In genomic region chr6:145022966-145023725, GRCm38 (mm10) we compare ENCODE assay signal across 9 mouse cellular contexts. TPM values are rescaled to one million over a fixed set of nuclear protein-coding genes. Genes with fewer than 3 reads are reported as not detected.
DNase-seq lines count a peak whose midpoint lies in the region; ATAC-seq and TF ChIP-seq lines count a peak whose summit lies in the region.
"Had no signal": no experiment of that assay in that cellular context is flagged by ENCODE, and none has a peak within 500 bp of the region (broad histone marks: within the 10 kb centered on the region; RNA-seq: fewer than 3 reads in every experiment).

No protein-coding gene starts in this region.

- no peaks in the 10 kb centered on the region for H3K4me1 ChIP-seq in forebrain, embryonic 11.5 days (replicated peaks; ENCODE audit: control insufficient read depth, insufficient read depth, low read length)
- H3K4me1 ChIP-seq in forebrain, embryonic 15.5 days, result no peaks in the 10 kb centered on the region
- H3K4me1 ChIP-seq in lung, adult 2 months (ENCODE audit: control insufficient read depth, insufficient read depth, low read length), result no peaks in the 10 kb centered on the region
- no peaks in the 10 kb centered on the region for H3K4me1 ChIP-seq in small intestine, adult 2 months (ENCODE audit: control insufficient read depth, insufficient read depth, insufficient read length, low read length)

- 81% methylated on average over 14 of the region's 14 CpGs for WGBS in forebrain, embryonic 11.5 days
- 86% methylated on average over 14 of the region's 14 CpGs for WGBS in forebrain, embryonic 15.5 days
- 80% methylated on average over 14 of the region's 14 CpGs for WGBS in lung, adult 2 months
- 81% methylated on average over 14 of the region's 14 CpGs for WGBS in small intestine, adult 2 months

- no peak overlapping the region for H3K4me2 ChIP-seq in forebrain, embryonic 11.5 days (ENCODE audit: low read depth, low read length, severe bottlenecking)
- H3K4me2 ChIP-seq in forebrain, embryonic 15.5 days (replicated peaks), result no peak overlapping the region

- ATAC-seq in forebrain, embryonic 11.5 days (replicated peaks; ENCODE audit: low FRiP score), result no peak
- ATAC-seq in forebrain, embryonic 15.5 days (replicated peaks), result no peak
- ATAC-seq in erythroid progenitor cell, adult 5-6 weeks (replicated peaks; ENCODE audit: low FRiP score, poor library complexity, severe bottlenecking), result peak; percentile 68; the same call in 1 of the 2 replicates

- peaks cover 4% of the 10 kb centered on the region; the same call in 1 of the 2 replicates for H3K36me3 ChIP-seq in forebrain, embryonic 11.5 days (ENCODE audit: control insufficient read depth, insufficient read depth, low read length)
- H3K36me3 ChIP-seq in forebrain, embryonic 15.5 days, result peaks cover 44% of the 10 kb centered on the region
- H3K36me3 ChIP-seq in small intestine, adult 2 months (ENCODE audit: control insufficient read depth, insufficient read depth, low read length), result no peaks in the 10 kb centered on the region

- peak; percentile 60 for DNase-seq in forebrain, embryonic 11.5 days (ENCODE audit: low spot score)
- no peak for DNase-seq in lung, adult 2 months
- no peak for DNase-seq in lung, adult 18-20 months
- peak; percentile 40 for DNase-seq in T-cell, adult 2 months (ENCODE audit: low spot score)
- DNase-seq in cerebellum, adult 11 months, result no peak

- H3K9me3 ChIP-seq in forebrain, embryonic 11.5 days (ENCODE audit: control insufficient read depth, low read length), result peaks cover 4% of the 10 kb centered on the region; the same call in 1 of the 2 replicates
- no peaks in the 10 kb centered on the region for H3K9me3 ChIP-seq in forebrain, embryonic 15.5 days

- no peaks in the 10 kb centered on the region for H3K27me3 ChIP-seq in forebrain, embryonic 11.5 days (ENCODE audit: control insufficient read depth, insufficient read depth, low read length)
- H3K27me3 ChIP-seq in forebrain, embryonic 15.5 days, result no peaks in the 10 kb centered on the region
- H3K27me3 ChIP-seq in small intestine, adult 2 months (ENCODE audit: control insufficient read depth, insufficient read depth, low read length), result no peaks in the 10 kb centered on the region

- no peak overlapping the region for H3K9ac ChIP-seq in forebrain, embryonic 11.5 days (ENCODE audit: low read length)
- H3K9ac ChIP-seq in forebrain, embryonic 15.5 days (replicated peaks), result no peak overlapping the region

- no peak overlapping the region for H3K4me3 ChIP-seq in forebrain, embryonic 11.5 days (ENCODE audit: low read depth, low read length)
- H3K4me3 ChIP-seq in forebrain, embryonic 15.5 days, result no peak overlapping the region
- H3K4me3 ChIP-seq in lung, adult 2 months (replicated peaks; ENCODE audit: extremely low read depth, low read depth, low read length), result no peak overlapping the region
- H3K4me3 ChIP-seq in small intestine, adult 2 months (ENCODE audit: low read depth, low read length), result no peak overlapping the region
- H3K4me3 ChIP-seq: myocyte had no signal

- peak; percentile 33 for TF ChIP-seq CTCF in lung, adult 2 months (IDR thresholded peaks at IDR 0.05; ENCODE audit: insufficient read depth, low read length)
- peak; percentile 52; the same call in 1 of the 2 replicates for TF ChIP-seq CTCF in small intestine, adult 2 months (IDR thresholded peaks at IDR 0.05; ENCODE audit: extremely low read depth, insufficient read length, insufficient replicate concordance, low read depth, low read length)

- no peak overlapping the region for H3K27ac ChIP-seq in forebrain, embryonic 11.5 days (ENCODE audit: low read depth, low read length)
- no peak overlapping the region for H3K27ac ChIP-seq in forebrain, embryonic 15.5 days (replicated peaks)
- no peak overlapping the region for H3K27ac ChIP-seq in small intestine, adult 2 months (ENCODE audit: insufficient read depth, low read depth, low read length)

- TF ChIP-seq POLR2A in lung, adult 2 months (IDR thresholded peaks at IDR 0.05; ENCODE audit: borderline replicate concordance, extremely low read depth, low read depth, low read length), result no peak
- no peak for TF ChIP-seq POLR2A in small intestine, adult 2 months (IDR thresholded peaks at IDR 0.05; ENCODE audit: low read depth, low read length)

RNA-seq across cellular contexts. Expression of gene Bcat1, which starts 52.8 kb away (rescaled TPM):
- polyA plus RNA-seq in forebrain, embryonic 11.5 days (2014; fragmentation: Nextera tagmentation; extraction: Ambion mirVana), result 110 and 115 TPM in 2 replicates
- polyA plus RNA-seq in forebrain, embryonic 15.5 days (2015; fragmentation: Nextera tagmentation; extraction: Ambion mirVana), result 100 and 101 TPM in 2 replicates
- 0.10 and 0.21 TPM in 2 replicates for polyA plus RNA-seq in lung, adult 2 months (2012; rRNA removed)
- total RNA-seq in erythroid progenitor cell, adult 5-6 weeks (2015; ENCODE audit: low replicate concordance), result not detected in 2 replicates
- total RNA-seq in erythroid progenitor cell, adult 5-6 weeks (2017; ENCODE audit: low replicate concordance), result 1.9 TPM in 1 of 2 replicates, not detected in the other
- polyA plus RNA-seq in small intestine, adult 2 months (2012; rRNA removed), result 0.13 and 0.22 TPM in 2 replicates

Comparison
In these comparisons a context has a peak if more than half of its experiments do, and no peak if none do; other contexts are left out.
1. DNase-seq: peak in forebrain, embryonic 11.5 days (single experiment) and T-cell, adult 2 months (single experiment); none in lung, adult 2 months (single experiment), lung, adult 18-20 months (0 of 2) and cerebellum, adult 11 months (single experiment).
2. RNA of gene Bcat1, which starts 52.8 kb away (polyA plus RNA-seq): 110 to 115 TPM in forebrain, embryonic 11.5 days and 100 to 101 TPM in forebrain, embryonic 15.5 days; 0.13 to 0.22 TPM in small intestine, adult 2 months and 0.10 to 0.21 TPM in lung, adult 2 months; every median in the first group is over 10 times any median in the second.